Mouse (Mus musculus) telencephalon, adult 2 months (tissue): ENCODE data around the gene Klhl32.
"Not testable (repeated sequence)": the region's sequence is repeated elsewhere in the genome, so short reads cannot be mapped to it uniquely, and the experiment has no call there.

ENCODE experiments used
- DNase-seq: peaks from one replicate; pipeline ENCODE4 v3.0.0-alpha.2; 2011; ENCODE audit warnings: low read depth, low spot score

Klhl32 gene

DNA sequence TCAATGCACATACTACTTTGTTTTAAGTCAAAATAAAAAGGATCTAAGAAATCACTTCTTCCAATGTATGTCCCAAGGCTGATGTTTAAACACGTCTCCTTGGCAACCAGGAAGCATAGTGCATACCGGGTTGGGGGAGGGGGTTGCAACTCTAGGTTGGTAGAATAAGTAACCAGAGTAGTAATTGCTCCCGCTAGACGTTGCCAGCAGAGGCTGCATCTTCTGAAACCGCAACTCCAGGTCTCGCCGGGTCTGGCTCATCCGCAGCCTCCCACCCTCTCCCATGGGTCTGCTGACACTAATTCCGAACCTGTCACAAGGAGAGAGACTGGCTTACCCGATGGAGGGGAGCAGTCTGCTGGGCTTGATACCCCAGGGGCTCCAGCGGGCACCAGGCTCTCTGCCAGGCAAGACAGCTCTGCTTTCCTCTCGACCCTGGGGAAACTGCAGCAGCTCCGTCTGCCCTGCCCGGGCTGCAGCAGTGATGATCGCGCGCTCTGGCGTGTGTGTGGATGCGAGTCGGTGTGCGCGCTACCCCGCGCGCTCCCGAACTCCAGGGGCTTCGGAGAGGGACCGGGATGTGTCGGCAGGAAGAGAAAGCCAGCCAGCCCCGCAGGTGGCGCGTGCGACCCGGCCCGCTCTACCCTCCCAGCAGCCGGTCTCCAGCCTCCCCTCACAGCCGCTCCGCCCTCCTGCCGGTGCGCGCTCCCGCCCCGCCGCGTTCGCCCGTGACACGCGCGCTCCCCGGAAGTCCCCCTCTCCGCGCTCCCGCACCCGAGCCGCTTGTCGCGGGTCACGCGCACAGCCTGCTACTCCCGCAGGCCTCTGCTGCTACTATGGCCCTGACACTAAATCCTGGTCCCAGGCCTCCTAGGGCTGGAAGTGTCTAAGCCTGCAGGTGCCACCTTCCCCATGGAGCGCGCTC is at the start of gene Klhl32:
Gene Klhl32, minus strand, starts transcription at position 724 of the 925 bp plus-strand sequence.
- peak; percentile 58 for DNase-seq

DNA sequence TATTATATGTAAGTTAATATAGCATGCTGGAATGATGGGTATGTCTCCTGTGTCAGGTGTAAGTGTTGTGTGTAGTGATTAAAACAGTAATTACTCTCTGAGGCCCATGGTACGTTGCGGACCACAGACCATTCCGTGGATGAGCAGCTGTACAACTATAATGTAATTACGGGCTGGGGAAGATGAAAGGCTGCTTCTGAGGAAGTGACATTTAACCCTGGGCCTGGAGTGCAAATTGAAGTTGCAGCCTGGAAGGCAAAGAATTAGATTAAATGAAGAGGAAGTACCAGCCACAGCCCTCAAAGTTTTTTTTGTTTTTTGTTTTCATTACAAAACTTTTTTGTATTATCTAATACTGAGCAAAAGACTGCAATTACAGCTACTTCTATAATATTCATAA is 48.2 kb upstream of the Klhl32 start:
- no peak for DNase-seq

- DNase-seq, result no peak
Measured at GRCm38 (mm10) chr4:24898636-24899035, 47.7 kb upstream of the Klhl32 start.

DNA sequence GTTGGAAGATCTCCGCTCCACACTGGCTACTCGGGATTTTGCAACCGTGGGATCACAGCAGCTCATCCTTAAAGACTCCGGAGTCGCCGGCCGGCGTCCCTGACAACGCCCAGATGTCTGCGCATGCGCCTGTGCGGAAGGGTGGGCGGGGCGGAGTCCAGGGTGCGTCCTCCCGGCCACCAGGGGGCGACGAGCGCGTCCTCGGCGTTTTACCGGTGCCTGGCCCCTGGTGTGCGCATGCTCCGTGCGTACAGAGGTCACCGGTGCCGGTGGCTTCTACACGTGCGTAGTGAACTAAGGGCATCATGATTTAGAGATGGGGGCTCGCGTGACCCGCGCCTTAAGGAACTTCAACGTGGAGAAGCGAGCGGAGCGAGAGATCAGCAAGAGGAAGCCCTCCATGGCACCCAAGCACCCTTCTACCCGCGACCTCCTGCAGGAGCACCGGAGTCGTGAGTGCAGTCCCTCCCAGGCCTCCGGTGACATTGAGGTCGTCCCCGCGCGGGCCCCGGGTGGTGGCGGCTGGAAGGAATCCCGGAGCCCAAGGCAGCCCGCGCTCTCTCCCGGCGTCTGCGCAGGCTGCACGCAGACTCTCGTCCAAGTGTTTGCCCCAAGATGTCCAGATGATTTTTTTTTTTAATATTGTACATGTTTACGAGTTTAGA is 47.1 kb upstream of the Klhl32 start, which contains the start of gene Ndufaf4:
Gene Ndufaf4, plus strand, starts transcription at position 233 of the 665 bp plus-strand sequence.
- DNase-seq, result peak; percentile 82

DNA sequence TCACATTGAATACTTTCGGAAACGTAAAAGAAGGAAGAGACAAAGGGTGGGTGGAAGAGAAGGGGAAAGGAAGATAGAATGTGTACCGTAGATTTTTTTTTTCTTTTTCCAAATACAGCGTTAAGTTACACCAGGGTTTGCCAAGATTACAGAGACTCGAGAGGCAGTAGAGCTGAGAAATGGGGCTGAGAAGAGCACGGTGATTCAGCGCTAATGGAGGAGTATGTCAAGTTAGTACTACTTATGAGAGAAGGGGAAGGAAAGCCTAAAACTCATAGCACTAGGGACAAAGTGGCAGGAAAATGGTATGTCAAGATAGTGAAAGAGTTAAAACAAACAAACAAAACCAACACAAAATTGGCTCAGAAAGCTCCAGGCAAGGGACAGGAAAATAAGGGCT is 46.4 kb upstream of the Klhl32 start:
- DNase-seq, result peak; percentile 38

- peak; percentile 75 for DNase-seq
Measured at GRCm38 (mm10) chr4:24896829-24897228, 45.9 kb upstream of the Klhl32 start.

DNA sequence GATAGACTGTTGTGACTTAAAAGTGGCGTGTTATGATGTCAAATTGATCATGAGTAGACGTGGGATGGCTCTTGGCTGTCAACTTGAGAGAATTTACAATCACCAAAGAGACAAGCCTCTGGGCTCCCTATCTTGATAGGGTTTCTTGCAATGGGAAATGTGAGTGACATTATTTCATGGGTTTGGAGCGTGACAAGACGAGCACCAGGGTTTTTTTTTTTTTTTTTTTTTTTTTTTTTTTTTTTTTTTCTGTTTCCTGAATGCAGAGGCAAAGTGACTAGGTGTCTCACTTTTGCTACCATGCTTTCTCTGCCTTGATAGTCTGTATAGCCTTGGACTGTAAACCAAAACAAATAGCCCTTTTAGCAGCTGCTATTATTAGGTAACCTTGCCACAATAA is 43.7 kb upstream of the Klhl32 start:
- no peak for DNase-seq

GRCm38 (mm10) chr4:24892293-24892692 is 41.4 kb upstream of the Klhl32 start:
- DNase-seq, result not testable (repeated sequence)

DNA sequence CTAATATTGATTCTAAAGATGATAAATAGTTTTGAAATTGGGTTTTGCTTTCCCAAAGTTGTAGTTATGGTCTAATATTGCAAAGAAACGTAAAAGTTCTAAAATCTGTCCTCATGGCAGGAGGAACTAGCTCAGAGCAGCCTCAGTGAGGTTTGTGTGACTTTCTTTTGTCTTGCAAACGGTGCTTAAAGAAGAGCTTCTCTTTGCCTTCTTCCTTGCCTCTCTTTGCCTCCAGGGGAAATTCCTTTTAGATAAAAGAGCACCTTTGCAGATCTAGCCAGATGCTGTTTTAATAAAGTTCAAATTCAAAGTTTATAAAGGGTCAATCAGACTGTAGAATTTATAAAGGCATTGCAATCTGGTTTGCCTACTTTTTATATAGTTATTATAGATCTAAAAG is 38.5 kb upstream of the Klhl32 start:
- DNase-seq, result not testable (repeated sequence)

- no peak for DNase-seq
Measured at GRCm38 (mm10) chr4:24869230-24869629, 18.3 kb upstream of the Klhl32 start.

- DNase-seq, result no peak
Measured at GRCm38 (mm10) chr4:24865691-24866090, 14.8 kb upstream of the Klhl32 start.

DNA sequence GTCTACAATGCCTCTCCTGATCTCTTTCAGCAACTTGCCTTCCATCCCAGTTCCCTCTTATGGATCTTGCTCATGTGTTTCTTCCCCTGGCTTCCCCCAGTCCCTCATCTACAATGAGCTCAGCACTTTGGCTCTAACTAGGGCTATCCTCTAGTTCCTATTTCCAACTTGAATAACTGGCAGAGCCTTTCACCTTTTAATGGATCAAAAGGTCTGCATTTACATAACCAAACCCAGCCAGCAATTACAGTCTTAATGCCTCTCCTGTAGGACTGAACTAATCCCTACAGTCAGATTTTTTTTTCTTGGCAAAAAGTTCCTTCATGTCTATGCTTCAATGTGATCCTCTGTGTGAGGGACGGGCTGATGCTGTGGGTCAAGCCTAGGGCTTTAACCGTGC is 3.5 kb downstream of the Klhl32 start:
- no peak for DNase-seq

GRCm38 (mm10) chr4:24845546-24845945 is 5.4 kb downstream of the Klhl32 start:
- DNase-seq, result peak; percentile 54

- DNase-seq, result no peak
Measured at GRCm38 (mm10) chr4:24838567-24838966, 12.4 kb downstream of the Klhl32 start.

GRCm38 (mm10) chr4:24835555-24835954 is 15.4 kb downstream of the Klhl32 start:
- DNase-seq, result no peak

DNA sequence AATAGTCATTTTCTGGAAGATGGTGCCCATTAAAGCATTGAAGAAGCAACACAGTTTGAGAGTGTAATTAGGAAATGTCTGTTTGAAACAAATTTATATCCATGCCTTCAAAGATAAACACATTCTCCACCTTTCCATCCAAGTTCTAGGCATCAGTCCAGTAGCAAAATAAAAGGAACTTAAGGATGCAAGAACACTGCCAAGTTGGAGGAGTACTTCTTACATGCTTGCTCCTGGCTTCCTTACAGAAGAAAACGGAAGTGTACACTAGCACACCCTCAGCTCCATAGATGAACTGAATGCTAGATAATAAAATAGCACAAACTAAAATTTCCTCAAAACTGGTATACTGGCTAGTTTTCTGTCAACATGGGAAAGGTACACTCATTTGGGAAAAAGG is 42.6 kb downstream of the Klhl32 start:
- peak; percentile 67 for DNase-seq

GRCm38 (mm10) chr4:24801881-24802280 is 49.0 kb downstream of the Klhl32 start:
- DNase-seq, result no peak

GRCm38 (mm10) chr4:24801343-24801742 is 49.6 kb downstream of the Klhl32 start:
- DNase-seq, result no peak

GRCm38 (mm10) chr4:24800345-24800936 is 50.5 kb downstream of the Klhl32 start:
- DNase-seq, result no peak

GRCm38 (mm10) chr4:24799037-24799436 is 51.9 kb downstream of the Klhl32 start:
- no peak for DNase-seq

DNA sequence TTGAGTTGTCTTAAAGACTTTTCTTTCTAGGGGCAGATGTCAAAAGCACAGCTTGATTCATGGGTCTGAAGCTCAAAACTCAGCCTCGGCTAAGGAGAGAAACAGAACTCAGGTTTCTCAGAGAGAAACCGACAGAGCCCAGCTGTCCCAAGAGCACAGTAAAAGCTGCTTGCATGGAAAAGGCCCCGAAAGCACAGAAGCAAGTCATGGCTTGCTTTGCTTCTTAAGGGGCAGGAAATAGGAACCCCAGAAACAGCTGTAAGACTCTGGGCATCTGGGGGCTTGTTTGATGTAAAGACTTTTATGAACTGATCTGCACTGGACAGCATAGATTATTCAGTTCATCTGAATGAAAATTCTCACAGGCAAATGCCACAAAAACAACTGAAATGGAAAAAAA is 53.1 kb downstream of the Klhl32 start:
- no peak for DNase-seq

DNA sequence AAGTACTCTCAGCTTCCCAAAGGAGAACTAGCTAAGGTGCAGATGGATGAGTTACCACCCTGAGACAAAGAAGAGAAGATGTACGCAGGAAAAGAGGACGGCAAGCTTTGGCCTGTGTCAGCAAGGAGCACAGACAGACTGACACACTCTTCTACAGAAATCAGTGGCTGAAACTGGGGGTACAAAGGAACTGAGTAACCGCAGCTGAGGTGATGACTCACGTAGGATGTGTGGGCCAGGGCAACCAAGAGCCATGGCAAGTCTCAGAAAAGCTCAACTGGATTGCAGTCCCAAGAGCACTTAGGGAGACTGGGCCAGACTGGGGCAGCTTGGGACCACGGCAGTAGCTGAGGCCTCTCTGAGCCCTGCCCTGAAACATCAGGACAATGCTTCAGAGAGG is 53.6 kb downstream of the Klhl32 start:
- no peak for DNase-seq
